Mouse (Mus musculus) liver, adult 2 months (tissue): ENCODE measurements around the gene Sh2d3c.

Experiments
- CTCF ChIP-seq: fragments of 200-500 bp; IDR thresholded peaks from 2 replicates; pipeline ENCODE4 v1.5.1; 2011; ENCODE audit warnings: low read depth, low read length, control low read depth
- POLR2A ChIP-seq: fragments of 200-500 bp; IDR thresholded peaks from 2 replicates; pipeline ENCODE4 v1.6.1; 2011; ENCODE audit warnings: low read length, control low read depth; ENCODE audit not compliant: insufficient read depth; ENCODE audit errors: extremely low read depth

GRCm38 (mm10) chr2:32775359-32776074 lies 54.7 kb downstream of the Sh2d3c start, which contains the start of the genes Ttc16 and Ptrh1:
- TF ChIP-seq CTCF (no peak), POLR2A (no peak)
